Mouse (Mus musculus): ENCODE measurements around the gene Rbpj. TPM values are rescaled to one million over a fixed set of nuclear protein-coding genes. Genes with fewer than 3 reads are reported as not detected.

The Rbpj gene
- polyA plus RNA-seq, 1 experiment from 2014 or later = 63.0 TPM

Other genes starting within 250 kb of the Rbpj start
- 69.1 and 71.0 TPM in 2 replicates for gene Smim20, start 199.1 kb upstream of the Rbpj start, polyA plus RNA-seq (2014; fragmentation: Nextera tagmentation; extraction: Ambion mirVana)
- 0.64 and 1.1 TPM in 2 replicates for gene Cckar, start 241.6 kb downstream of the Rbpj start, polyA plus RNA-seq (2014; fragmentation: Nextera tagmentation; extraction: Ambion mirVana)

All from midbrain, embryonic 11.5 days (tissue).